Mouse (Mus musculus): Measurements from ENCODE around the gene Saysd1. TPM values are rescaled to one million over a fixed set of nuclear protein-coding genes. Genes with fewer than 3 reads are reported as not detected.

The Saysd1 gene
- total and polyA plus RNA-seq, 2 experiments from 2014 or later: 3.8 to 8.6 TPM

DNA sequence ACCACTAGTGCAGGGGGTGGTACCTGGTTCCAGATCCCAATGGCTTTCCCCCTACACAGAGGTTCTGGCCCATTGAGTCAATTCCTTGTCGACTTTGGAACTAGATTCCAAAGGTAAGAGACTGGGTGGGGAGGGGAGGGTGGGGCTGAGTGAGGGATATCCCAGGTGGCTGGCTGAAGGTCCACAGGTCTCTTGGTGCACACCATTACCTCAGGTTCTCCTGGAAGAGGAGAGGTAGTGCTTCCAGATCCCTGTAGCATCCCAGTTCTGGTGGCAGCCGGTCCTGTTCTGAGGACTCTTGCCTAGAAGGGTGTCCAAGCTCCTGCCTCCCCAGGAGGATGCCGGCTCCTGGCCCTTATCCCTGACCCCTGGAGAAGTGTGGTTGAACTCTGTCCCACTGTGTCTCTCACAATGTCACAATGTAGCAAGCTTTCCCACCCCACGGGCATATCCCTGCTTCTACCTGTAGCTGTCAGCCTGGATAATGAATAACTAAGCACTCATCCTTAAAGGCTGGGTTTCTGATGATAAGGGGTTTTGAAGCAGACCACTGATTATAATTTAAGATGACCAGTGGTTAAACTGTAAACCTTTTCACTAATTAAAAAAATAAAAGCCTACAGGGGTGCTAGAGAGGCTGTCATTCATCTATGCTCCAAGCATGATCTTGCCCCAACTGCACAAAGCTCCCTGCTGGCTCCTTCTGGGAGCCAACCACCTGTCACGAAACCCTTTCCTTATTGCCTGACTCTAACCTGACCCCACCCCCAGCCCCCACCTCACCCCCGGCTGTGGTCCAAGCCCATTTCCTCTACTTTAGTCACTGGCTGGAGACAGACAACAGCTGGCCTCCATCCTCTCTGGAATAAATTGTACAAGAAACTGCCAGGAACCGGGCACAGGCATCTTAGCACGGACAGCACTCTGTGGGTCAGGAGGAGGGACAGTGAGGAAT lies 20.7 kb upstream of the Saysd1 start:
- Histone ChIP-seq H3K27me3 (ENCODE audit: insufficient read depth, low read length) (no peaks in the 10 kb centered on the region), H3K4me2 (ENCODE audit: low read depth, low read length, poor library complexity, severe bottlenecking) (no peak overlapping the region), H3K9ac (replicated peaks; ENCODE audit: low read length, poor library complexity, severe bottlenecking) (no peak overlapping the region), H3K36me3 (ENCODE audit: insufficient read depth, low read length) (no peaks in the 10 kb centered on the region), H3K4me1 (ENCODE audit: insufficient read depth, low read length) (no peaks in the 10 kb centered on the region), H3K9me3 (ENCODE audit: low read length) (no peaks in the 10 kb centered on the region), H3K27ac (ENCODE audit: low read depth, low read length) (no peak overlapping the region), H3K4me3 (ENCODE audit: low read depth, low read length) (no peak overlapping the region)
- no peak for DNase-seq (ENCODE audit: low spot score)
- no peak for TF ChIP-seq CTCF (IDR thresholded peaks at IDR 0.05)
- WGBS: 76% methylated on average over 8 of the region's 8 CpGs
- no peak for ATAC-seq (ENCODE audit: low FRiP score)

DNA sequence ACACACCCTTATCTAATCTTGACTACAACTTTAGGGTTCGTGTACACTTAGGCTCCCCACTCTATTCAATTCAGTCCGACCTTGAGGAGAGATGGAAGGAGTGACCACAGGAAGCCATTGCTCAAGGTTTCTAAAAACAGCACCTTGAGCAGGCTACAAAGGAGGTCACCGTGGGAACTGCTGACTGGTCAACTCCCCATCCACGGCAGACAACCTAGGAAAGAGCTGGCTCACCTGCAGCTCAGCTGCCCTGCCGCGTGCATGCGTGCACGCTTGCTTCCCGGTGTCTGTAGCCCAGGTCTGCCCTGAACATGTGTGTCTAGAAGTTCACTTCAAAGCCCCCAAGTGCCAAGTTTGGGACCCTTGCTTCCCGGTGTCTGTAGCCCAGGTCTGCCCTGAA lies 19.3 kb upstream of the Saysd1 start:
- 90% methylated on average over 10 of the region's 10 CpGs for WGBS
- H3K4me2 ChIP-seq (ENCODE audit: low read depth, low read length, poor library complexity, severe bottlenecking): no peak overlapping the region
- H3K27me3 ChIP-seq (ENCODE audit: insufficient read depth, low read length): no peaks in the 10 kb centered on the region
- no peaks in the 10 kb centered on the region for H3K36me3 ChIP-seq (ENCODE audit: insufficient read depth, low read length)
- ATAC-seq (ENCODE audit: low FRiP score) (no peak), DNase-seq (ENCODE audit: low spot score) (no peak)
- no peak overlapping the region for H3K9ac ChIP-seq (replicated peaks; ENCODE audit: low read length, poor library complexity, severe bottlenecking)
- H3K4me3 ChIP-seq (ENCODE audit: low read depth, low read length): no peak overlapping the region
- no peaks in the 10 kb centered on the region for H3K4me1 ChIP-seq (ENCODE audit: insufficient read depth, low read length)
- no peak overlapping the region for H3K27ac ChIP-seq (ENCODE audit: low read depth, low read length)
- TF ChIP-seq CTCF (IDR thresholded peaks at IDR 0.05): no peak
- no peaks in the 10 kb centered on the region for H3K9me3 ChIP-seq (ENCODE audit: low read length)

DNA sequence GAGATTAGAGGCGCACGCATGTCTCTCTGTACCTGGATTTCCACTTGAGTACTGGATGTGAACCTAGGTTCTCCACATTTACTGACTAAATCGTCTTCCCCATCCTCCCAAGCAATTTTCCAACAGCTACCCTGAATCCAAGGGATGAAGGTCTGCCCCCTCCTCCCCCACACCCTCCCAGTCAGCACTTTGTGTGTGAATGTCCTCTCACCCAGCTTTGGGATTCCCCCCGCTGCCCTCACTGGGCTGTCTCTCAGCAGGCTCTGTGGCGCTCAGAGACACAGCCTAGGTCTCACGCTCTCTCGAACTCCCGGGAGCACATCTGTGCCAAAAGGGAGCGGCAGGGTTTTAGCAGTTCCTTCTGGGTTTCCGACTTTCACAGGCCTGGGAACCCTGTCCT lies 17.4 kb upstream of the Saysd1 start:
- H3K27ac ChIP-seq (ENCODE audit: low read depth, low read length): no peak overlapping the region
- DNase-seq (ENCODE audit: low spot score): no peak
- no peak overlapping the region for H3K9ac ChIP-seq (replicated peaks; ENCODE audit: low read length, poor library complexity, severe bottlenecking)
- H3K4me1 ChIP-seq (ENCODE audit: insufficient read depth, low read length): no peaks in the 10 kb centered on the region
- no peaks in the 10 kb centered on the region for H3K9me3 ChIP-seq (ENCODE audit: low read length)
- H3K4me2 ChIP-seq (ENCODE audit: low read depth, low read length, poor library complexity, severe bottlenecking): no peak overlapping the region
- ATAC-seq (ENCODE audit: low FRiP score): no peak
- TF ChIP-seq CTCF (IDR thresholded peaks at IDR 0.05): no peak
- H3K27me3 ChIP-seq (ENCODE audit: insufficient read depth, low read length): no peaks in the 10 kb centered on the region
- WGBS: 42% methylated on average over 10 of the region's 10 CpGs
- no peak overlapping the region for H3K4me3 ChIP-seq (ENCODE audit: low read depth, low read length)
- no peaks in the 10 kb centered on the region for H3K36me3 ChIP-seq (ENCODE audit: insufficient read depth, low read length)

DNA sequence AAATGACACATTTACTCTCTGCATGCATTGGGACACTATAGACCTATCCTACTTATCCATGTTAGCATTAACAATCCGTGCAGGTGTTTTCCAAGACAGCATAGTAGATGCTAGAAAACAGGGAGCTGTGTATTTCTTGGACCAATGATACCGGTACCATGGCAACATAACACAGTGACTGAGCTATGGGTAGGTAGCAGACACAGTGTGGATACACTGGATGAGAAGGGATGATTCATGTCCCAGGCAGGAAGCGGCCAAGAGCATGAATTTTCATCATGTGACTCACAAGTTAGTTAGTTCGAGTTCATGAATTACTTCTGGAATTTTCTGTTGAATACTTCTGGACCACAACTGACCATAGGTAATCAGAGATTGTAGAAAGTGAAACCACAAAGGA lies 16.6 kb upstream of the Saysd1 start:
- 87% methylated on average over 4 of the region's 4 CpGs for WGBS
- ATAC-seq (ENCODE audit: low FRiP score) (no peak), DNase-seq (ENCODE audit: low spot score) (no peak)
- Histone ChIP-seq H3K4me2 (ENCODE audit: low read depth, low read length, poor library complexity, severe bottlenecking) (no peak overlapping the region), H3K9me3 (ENCODE audit: low read length) (no peaks in the 10 kb centered on the region), H3K9ac (replicated peaks; ENCODE audit: low read length, poor library complexity, severe bottlenecking) (no peak overlapping the region), H3K27me3 (ENCODE audit: insufficient read depth, low read length) (no peaks in the 10 kb centered on the region), H3K27ac (ENCODE audit: low read depth, low read length) (no peak overlapping the region), H3K4me1 (ENCODE audit: insufficient read depth, low read length) (no peaks in the 10 kb centered on the region), H3K36me3 (ENCODE audit: insufficient read depth, low read length) (no peaks in the 10 kb centered on the region), H3K4me3 (ENCODE audit: low read depth, low read length) (no peak overlapping the region)
- no peak for TF ChIP-seq CTCF (IDR thresholded peaks at IDR 0.05)

DNA sequence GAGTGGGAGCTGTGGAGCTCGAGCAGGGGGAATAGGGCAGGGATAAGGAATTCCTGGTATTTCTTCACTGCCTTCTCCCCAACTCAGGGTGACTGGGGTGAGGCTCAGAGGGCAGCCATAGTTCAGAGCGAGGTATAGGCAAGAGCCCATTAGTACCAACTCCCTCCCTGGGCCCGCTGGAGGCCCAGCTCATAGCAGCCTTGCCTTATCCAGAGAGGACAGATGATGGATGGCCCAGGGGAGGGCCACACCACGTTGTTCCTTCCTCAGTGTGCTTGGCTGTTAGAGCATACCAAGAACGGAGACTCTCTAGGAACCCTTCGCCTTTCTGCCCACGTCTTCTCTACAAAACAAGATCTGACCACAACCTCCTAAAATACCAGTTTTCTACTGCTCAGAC lies 15.9 kb upstream of the Saysd1 start:
- no peak for DNase-seq (ENCODE audit: low spot score)
- Histone ChIP-seq H3K27ac (ENCODE audit: low read depth, low read length) (no peak overlapping the region), H3K4me3 (ENCODE audit: low read depth, low read length) (no peak overlapping the region), H3K4me2 (ENCODE audit: low read depth, low read length, poor library complexity, severe bottlenecking) (no peak overlapping the region), H3K9ac (replicated peaks; ENCODE audit: low read length, poor library complexity, severe bottlenecking) (no peak overlapping the region), H3K4me1 (ENCODE audit: insufficient read depth, low read length) (no peaks in the 10 kb centered on the region), H3K36me3 (ENCODE audit: insufficient read depth, low read length) (no peaks in the 10 kb centered on the region), H3K27me3 (ENCODE audit: insufficient read depth, low read length) (no peaks in the 10 kb centered on the region), H3K9me3 (ENCODE audit: low read length) (no peaks in the 10 kb centered on the region)
- no peak for ATAC-seq (ENCODE audit: low FRiP score)
- WGBS: 77% methylated on average over 7 of the region's 7 CpGs
- TF ChIP-seq CTCF (IDR thresholded peaks at IDR 0.05): no peak
